In genomic region chr19:3334550-3334949, GRCm38 (mm10) we compare ENCODE assay signal across 14 mouse cellular contexts. TPM values are rescaled to one million over a fixed set of nuclear protein-coding genes. Genes with fewer than 3 reads are reported as not detected.
A peak's percentile ranks its signal among the peaks of the same experiment; 100 is the strongest.
DNase-seq lines count a peak whose midpoint lies in the region; ATAC-seq and TF ChIP-seq lines count a peak whose summit lies in the region.
"Had no signal": no experiment of that assay in that cellular context is flagged by ENCODE, and none has a peak within 500 bp of the region (broad histone marks: within the 10 kb centered on the region; RNA-seq: fewer than 3 reads in every experiment).

No protein-coding gene starts in this region.

- no peaks in the 10 kb centered on the region for H3K27me3 ChIP-seq in midbrain, embryonic 10.5 days (ENCODE audit: low read depth, poor library complexity, severe bottlenecking)
- H3K27me3 ChIP-seq in midbrain, embryonic 16.5 days (ENCODE audit: control insufficient read depth, insufficient read depth, low read depth, low read length), result no peaks in the 10 kb centered on the region
- 0 out of 2 replicates have a peak, but pooled peaks cover 1% of the 10 kb centered on the region for H3K27me3 ChIP-seq in hindbrain, embryonic 13.5 days
- H3K27me3 ChIP-seq in liver, embryonic 12.5 days (replicated peaks), result no peaks in the 10 kb centered on the region
- H3K27me3 ChIP-seq in stomach, postnatal 0 days (ENCODE audit: control insufficient read depth, insufficient read depth, low read length), result no peaks in the 10 kb centered on the region
- H3K27me3 ChIP-seq: forebrain, embryonic 15.5 days; heart, embryonic 13.5 days; hindbrain, embryonic 15.5 days; lung, embryonic 15.5 days; neural tube, embryonic 15.5 days had no signal

- TF ChIP-seq EP300 in stomach, postnatal 0 days (optimal IDR thresholded peaks at IDR 0.05), result no peak

- no peak overlapping the region for H3K4me2 ChIP-seq in midbrain, embryonic 16.5 days (ENCODE audit: low read length)
- no peak overlapping the region for H3K4me2 ChIP-seq in hindbrain, embryonic 13.5 days
- peak overlapping the region; percentile 65 for H3K4me2 ChIP-seq in liver, embryonic 12.5 days
- no peak overlapping the region for H3K4me2 ChIP-seq in stomach, postnatal 0 days (replicated peaks; ENCODE audit: low read depth)
- H3K4me2 ChIP-seq: forebrain, embryonic 15.5 days; heart, embryonic 13.5 days; hindbrain, embryonic 15.5 days; lung, embryonic 15.5 days; neural tube, embryonic 15.5 days had no signal

- no peak for DNase-seq in midbrain, embryonic 10.5 days (ENCODE audit: low spot score)
- DNase-seq in stomach, postnatal 0 days (ENCODE audit: low spot score), result no peak
- no peak for DNase-seq in adrenal gland, adult 18-20 months (ENCODE audit: low spot score in 2 of 2)
- no peak for DNase-seq in right cerebral cortex, postnatal 10 days (ENCODE audit: low spot score in 2 of 2)
- DNase-seq: gastrocnemius, postnatal 14 days; thymus, postnatal 25 days had no signal

- no peaks in the 10 kb centered on the region for H3K36me3 ChIP-seq in midbrain, embryonic 10.5 days
- no peaks in the 10 kb centered on the region for H3K36me3 ChIP-seq in midbrain, embryonic 16.5 days (ENCODE audit: control insufficient read depth, insufficient read depth, low read length)
- H3K36me3 ChIP-seq in hindbrain, embryonic 13.5 days, result no peaks in the 10 kb centered on the region
- H3K36me3 ChIP-seq in liver, embryonic 12.5 days, result no peaks in the 10 kb centered on the region
- H3K36me3 ChIP-seq in stomach, postnatal 0 days (ENCODE audit: control insufficient read depth, insufficient read depth, low read length), result no peaks in the 10 kb centered on the region
- H3K36me3 ChIP-seq: forebrain, embryonic 15.5 days; heart, embryonic 13.5 days; hindbrain, embryonic 15.5 days; lung, embryonic 15.5 days; neural tube, embryonic 15.5 days had no signal

- WGBS in midbrain, embryonic 10.5 days, result 92% methylated on average over 4 of the region's 4 CpGs
- WGBS in midbrain, embryonic 16.5 days, result 69% methylated on average over 4 of the region's 4 CpGs
- 69% methylated on average over 4 of the region's 4 CpGs for WGBS in hindbrain, embryonic 13.5 days
- 18% methylated on average over 4 of the region's 4 CpGs for WGBS in liver, embryonic 12.5 days (ENCODE audit: insufficient replicate concordance)
- 72% methylated on average over 4 of the region's 4 CpGs for WGBS in stomach, postnatal 0 days

- H3K4me1 ChIP-seq in midbrain, embryonic 10.5 days, result peaks cover 22% of the 10 kb centered on the region
- peaks cover 8% of the 10 kb centered on the region for H3K4me1 ChIP-seq in midbrain, embryonic 16.5 days (ENCODE audit: control insufficient read depth, insufficient read depth, low read length)
- H3K4me1 ChIP-seq in hindbrain, embryonic 13.5 days (replicated peaks), result peaks cover 34% of the 10 kb centered on the region
- peaks cover 46% of the 10 kb centered on the region for H3K4me1 ChIP-seq in liver, embryonic 12.5 days
- H3K4me1 ChIP-seq in stomach, postnatal 0 days (replicated peaks; ENCODE audit: control insufficient read depth, insufficient read depth), result peaks cover 3% of the 10 kb centered on the region; the same call in 1 of the 2 replicates
- H3K4me1 ChIP-seq: lung, embryonic 15.5 days had no signal

- no peak for ATAC-seq in midbrain, embryonic 16.5 days
- ATAC-seq in hindbrain, embryonic 13.5 days (ENCODE audit: low FRiP score), result no peak
- peak; percentile 81 for ATAC-seq in liver, embryonic 12.5 days
- ATAC-seq in stomach, postnatal 0 days (ENCODE audit: low FRiP score, low TSS enrichment), result no peak

- H3K9me3 ChIP-seq in midbrain, embryonic 10.5 days (replicated peaks), result no peaks in the 10 kb centered on the region
- H3K9me3 ChIP-seq in midbrain, embryonic 16.5 days (replicated peaks; ENCODE audit: control insufficient read depth, low read length, poor library complexity, severe bottlenecking), result no peaks in the 10 kb centered on the region
- no peaks in the 10 kb centered on the region for H3K9me3 ChIP-seq in hindbrain, embryonic 13.5 days
- no peaks in the 10 kb centered on the region for H3K9me3 ChIP-seq in liver, embryonic 12.5 days (replicated peaks)
- no peaks in the 10 kb centered on the region for H3K9me3 ChIP-seq in stomach, postnatal 0 days (ENCODE audit: control insufficient read depth, low read length)
- H3K9me3 ChIP-seq: forebrain, embryonic 15.5 days; heart, embryonic 13.5 days; hindbrain, embryonic 15.5 days; lung, embryonic 15.5 days; neural tube, embryonic 15.5 days had no signal

- TF ChIP-seq CTCF in stomach, postnatal 0 days (IDR thresholded peaks at IDR 0.05; ENCODE audit: low read depth), result no peak

- no peak overlapping the region for H3K4me3 ChIP-seq in midbrain, embryonic 10.5 days
- H3K4me3 ChIP-seq in midbrain, embryonic 16.5 days (ENCODE audit: low read depth, low read length), result no peak overlapping the region
- no peak overlapping the region for H3K4me3 ChIP-seq in hindbrain, embryonic 13.5 days
- peak overlapping the region; percentile 9; the same call in 1 of the 2 replicates for H3K4me3 ChIP-seq in liver, embryonic 12.5 days
- no peak overlapping the region for H3K4me3 ChIP-seq in stomach, postnatal 0 days (ENCODE audit: low read depth, low read length)
- H3K4me3 ChIP-seq: forebrain, embryonic 15.5 days; heart, embryonic 13.5 days; hindbrain, embryonic 15.5 days; lung, embryonic 15.5 days; neural tube, embryonic 15.5 days had no signal

- H3K9ac ChIP-seq in midbrain, embryonic 16.5 days (ENCODE audit: low read depth, low read length), result no peak overlapping the region
- no peak overlapping the region for H3K9ac ChIP-seq in hindbrain, embryonic 13.5 days
- peak overlapping the region; percentile 58 for H3K9ac ChIP-seq in liver, embryonic 12.5 days
- no peak overlapping the region for H3K9ac ChIP-seq in stomach, postnatal 0 days (ENCODE audit: low read length)
- H3K9ac ChIP-seq: forebrain, embryonic 15.5 days; heart, embryonic 13.5 days; hindbrain, embryonic 15.5 days; lung, embryonic 15.5 days; neural tube, embryonic 15.5 days had no signal

- peak overlapping the region; percentile 60 for H3K27ac ChIP-seq in midbrain, embryonic 10.5 days (replicated peaks)
- no peak overlapping the region for H3K27ac ChIP-seq in midbrain, embryonic 16.5 days (ENCODE audit: low read length)
- H3K27ac ChIP-seq in hindbrain, embryonic 13.5 days, result peak overlapping the region; percentile 50
- H3K27ac ChIP-seq in liver, embryonic 12.5 days, result peak overlapping the region; percentile 83
- peak overlapping the region; percentile 35; the same call in 1 of the 2 replicates for H3K27ac ChIP-seq in stomach, postnatal 0 days (replicated peaks)
- H3K27ac ChIP-seq: forebrain, embryonic 15.5 days; heart, embryonic 13.5 days; hindbrain, embryonic 15.5 days; lung, embryonic 15.5 days; neural tube, embryonic 15.5 days had no signal

RNA-seq across cellular contexts. Expression of gene Cpt1a, which starts 12.4 kb away (rescaled TPM):
- polyA plus RNA-seq in midbrain, embryonic 10.5 days (2016; fragmentation: Nextera tagmentation; extraction: Ambion mirVana), result 4.0 and 7.4 TPM in 2 replicates
- 14.9 and 15.1 TPM in 2 replicates for polyA plus RNA-seq in midbrain, embryonic 16.5 days (2015; fragmentation: Nextera tagmentation; extraction: Ambion mirVana)
- polyA plus RNA-seq in hindbrain, embryonic 13.5 days (2015; fragmentation: Nextera tagmentation; extraction: Ambion mirVana), result 16.1 and 17.2 TPM in 2 replicates
- 7.0 and 8.3 TPM in 2 replicates for polyA plus RNA-seq in liver, embryonic 12.5 days (2016; fragmentation: Nextera tagmentation; extraction: Ambion mirVana)
- polyA plus RNA-seq in stomach, postnatal 0 days (2015; fragmentation: Nextera tagmentation; extraction: Ambion mirVana), result 59.5 and 62.0 TPM in 2 replicates
- total RNA-seq in adrenal gland, adult 18-20 months (2021), result 100 to 1,000 TPM; 135 to 368 TPM

RNA-seq across cellular contexts. Expression of gene Ighmbp2, which starts 51.7 kb away (rescaled TPM):
- 10.2 and 11.5 TPM in 2 replicates for polyA plus RNA-seq in midbrain, embryonic 10.5 days (2016; fragmentation: Nextera tagmentation; extraction: Ambion mirVana)
- polyA plus RNA-seq in midbrain, embryonic 16.5 days (2015; fragmentation: Nextera tagmentation; extraction: Ambion mirVana), result 10.8 and 11.2 TPM in 2 replicates
- 10.5 and 12.1 TPM in 2 replicates for polyA plus RNA-seq in hindbrain, embryonic 13.5 days (2015; fragmentation: Nextera tagmentation; extraction: Ambion mirVana)
- polyA plus RNA-seq in liver, embryonic 12.5 days (2016; fragmentation: Nextera tagmentation; extraction: Ambion mirVana), result 5.1 and 5.7 TPM in 2 replicates
- polyA plus RNA-seq in stomach, postnatal 0 days (2015; fragmentation: Nextera tagmentation; extraction: Ambion mirVana), result 3.9 and 4.0 TPM in 2 replicates
- 1 to 10 TPM; 4.9 to 6.2 TPM for total RNA-seq in adrenal gland, adult 18-20 months (2021)

RNA-seq across cellular contexts. Expression of gene Mrpl21, which starts 51.8 kb away (rescaled TPM):
- 122 and 139 TPM in 2 replicates for polyA plus RNA-seq in midbrain, embryonic 10.5 days (2016; fragmentation: Nextera tagmentation; extraction: Ambion mirVana)
- polyA plus RNA-seq in midbrain, embryonic 16.5 days (2015; fragmentation: Nextera tagmentation; extraction: Ambion mirVana), result 90.5 and 93.9 TPM in 2 replicates
- polyA plus RNA-seq in hindbrain, embryonic 13.5 days (2015; fragmentation: Nextera tagmentation; extraction: Ambion mirVana), result 104 and 107 TPM in 2 replicates
- polyA plus RNA-seq in liver, embryonic 12.5 days (2016; fragmentation: Nextera tagmentation; extraction: Ambion mirVana), result 95.7 and 99.8 TPM in 2 replicates
- 81.6 and 87.2 TPM in 2 replicates for polyA plus RNA-seq in stomach, postnatal 0 days (2015; fragmentation: Nextera tagmentation; extraction: Ambion mirVana)
- total RNA-seq in adrenal gland, adult 18-20 months (2021), result 10 to 100 TPM; 71.8 to 72.5 TPM

RNA-seq across cellular contexts. Expression of gene Tesmin, which starts 54.1 kb away (rescaled TPM):
- polyA plus RNA-seq in midbrain, embryonic 10.5 days (2016; fragmentation: Nextera tagmentation; extraction: Ambion mirVana), result 0.12 and 0.25 TPM in 2 replicates
- 0.81 and 0.84 TPM in 2 replicates for polyA plus RNA-seq in midbrain, embryonic 16.5 days (2015; fragmentation: Nextera tagmentation; extraction: Ambion mirVana)
- polyA plus RNA-seq in hindbrain, embryonic 13.5 days (2015; fragmentation: Nextera tagmentation; extraction: Ambion mirVana), result 0.28 and 0.42 TPM in 2 replicates
- 0.38 and 0.41 TPM in 2 replicates for polyA plus RNA-seq in liver, embryonic 12.5 days (2016; fragmentation: Nextera tagmentation; extraction: Ambion mirVana)
- 0.34 and 0.48 TPM in 2 replicates for polyA plus RNA-seq in stomach, postnatal 0 days (2015; fragmentation: Nextera tagmentation; extraction: Ambion mirVana)
- under 1 TPM; 0.17 to 0.26 TPM for total RNA-seq in adrenal gland, adult 18-20 months (2021)
